Mouse (Mus musculus) spleen, adult 2 months (tissue): ENCODE results near the gene Dpysl5. TPM values are rescaled to one million over a fixed set of nuclear protein-coding genes. Genes with fewer than 3 reads are reported as not detected.

ENCODE experiments used
- DNase-seq, 2 experiments: peaks; one replicate each; pipeline versions ENCODE4 v3.0.0 to v3.0.0-alpha.2; 2012 to 2021; ENCODE audit warnings: low spot score in 2 of 2, low read depth in 1 of 2
- H3K27ac ChIP-seq: fragments of 200-500 bp; 2 replicates; pipeline ENCODE4 v1.5.1; 2012; ENCODE audit warnings: low read length, inconsistent platforms; ENCODE audit not compliant: insufficient read depth
- H3K27me3 ChIP-seq: fragments of 200-500 bp; 2 replicates; pipeline ENCODE4 v1.6.1; 2012; ENCODE audit warnings: mild to moderate bottlenecking, moderate library complexity, low read length, inconsistent platforms; ENCODE audit not compliant: control insufficient read depth, insufficient read depth
- H3K36me3 ChIP-seq: fragments of 200-500 bp; 2 replicates; pipeline ENCODE4 v1.6.1; 2012; ENCODE audit warnings: mild to moderate bottlenecking, low read length, inconsistent platforms; ENCODE audit not compliant: control insufficient read depth, insufficient read depth
- H3K4me1 ChIP-seq: fragments of 200-500 bp; 2 replicates; pipeline ENCODE4 v1.6.1; 2011; ENCODE audit warnings: inconsistent platforms; ENCODE audit not compliant: control insufficient read depth, insufficient read depth, insufficient read length
- H3K4me3 ChIP-seq: fragments of 200-500 bp; 2 replicates; pipeline ENCODE4 v1.5.1; 2011; ENCODE audit warnings: mild to moderate bottlenecking, inconsistent platforms; ENCODE audit not compliant: insufficient read depth, insufficient read length; ENCODE audit errors: extremely low read depth
- CTCF ChIP-seq: fragments of 200-500 bp; IDR thresholded peaks from 2 replicates; pipeline ENCODE4 v1.5.1; 2011; ENCODE audit warnings: mild to moderate bottlenecking, inconsistent platforms; ENCODE audit not compliant: insufficient read depth, insufficient read length, insufficient replicate concordance; ENCODE audit errors: extremely low read depth
- POLR2A ChIP-seq: fragments of 200-500 bp; IDR thresholded peaks from 2 replicates; pipeline ENCODE4 v1.6.1; 2011; ENCODE audit warnings: low read depth, low read length, inconsistent platforms
- WGBS: fragments of 180-500 bp; shearing (Covaris S2); methylation state at CpG from one replicate; pipeline ENCODE4 v1.1.7; 2018; 5-methylcytosine and 5-hydroxymethylcytosine counted together
- polyA plus RNA-seq: library from polyadenylated mRNA; depleted of rRNA; stranded (reverse); fragments of >200 nt; gene quantifications from 2 replicates; pipeline ENCODE4 v1.2.3, GENCODE M21; 2012

The Dpysl5 gene
- polyA plus RNA-seq, 1 experiment, result 0.06 TPM

GRCm38 (mm10) chr5:30762815-30763510 lies 51.6 kb downstream of the Dpysl5 start:
- no peaks in the 10 kb centered on the region for H3K36me3 ChIP-seq
- no peak for DNase-seq
- no peak for TF ChIP-seq POLR2A
- no peak for TF ChIP-seq CTCF
- H3K4me1 ChIP-seq, result no peaks in the 10 kb centered on the region
- H3K4me3 ChIP-seq, result no peak overlapping the region
- H3K27me3 ChIP-seq, result no peaks in the 10 kb centered on the region
- no peak overlapping the region for H3K27ac ChIP-seq
- WGBS, result 92% methylated on average over 14 of the region's 14 CpGs

GRCm38 (mm10) chr5:30763511-30763830 lies 52.1 kb downstream of the Dpysl5 start:
- no peaks in the 10 kb centered on the region for H3K4me1 ChIP-seq
- no peak overlapping the region for H3K4me3 ChIP-seq
- no peaks in the 10 kb centered on the region for H3K27me3 ChIP-seq
- no peaks in the 10 kb centered on the region for H3K36me3 ChIP-seq
- DNase-seq, result no peak
- H3K27ac ChIP-seq, result no peak overlapping the region
- TF ChIP-seq POLR2A, result no peak
- no peak for TF ChIP-seq CTCF
- 92% methylated on average over 5 of the region's 5 CpGs for WGBS

- no peaks in the 10 kb centered on the region for H3K27me3 ChIP-seq
- WGBS, result 90% methylated on average over 12 of the region's 12 CpGs
- DNase-seq, result no peak
- H3K4me3 ChIP-seq, result no peak overlapping the region
- TF ChIP-seq CTCF (no peak), POLR2A (no peak)
- H3K36me3 ChIP-seq, result no peaks in the 10 kb centered on the region
- no peaks in the 10 kb centered on the region for H3K4me1 ChIP-seq
- no peak overlapping the region for H3K27ac ChIP-seq
Observed at GRCm38 (mm10) chr5:30765596-30766370, 54.4 kb downstream of the Dpysl5 start.

- DNase-seq, result no peak
- WGBS, result 94% methylated on average over 4 of the region's 4 CpGs
- H3K4me1 ChIP-seq, result peaks cover 4% of the 10 kb centered on the region; the same call in 1 of the 2 replicates
- H3K4me3 ChIP-seq, result no peak overlapping the region
- H3K27me3 ChIP-seq, result no peaks in the 10 kb centered on the region
- H3K27ac ChIP-seq, result no peak overlapping the region
- TF ChIP-seq CTCF (no peak), POLR2A (no peak)
- H3K36me3 ChIP-seq, result no peaks in the 10 kb centered on the region
Observed at GRCm38 (mm10) chr5:30768082-30768481, 56.7 kb downstream of the Dpysl5 start.

GRCm38 (mm10) chr5:30768598-30768997 lies 57.2 kb downstream of the Dpysl5 start:
- 44% methylated on average over 9 of the region's 9 CpGs for WGBS
- H3K4me3 ChIP-seq, result no peak overlapping the region
- no peaks in the 10 kb centered on the region for H3K36me3 ChIP-seq
- no peak overlapping the region for H3K27ac ChIP-seq
- TF ChIP-seq CTCF (no peak), POLR2A (no peak)
- no peak for DNase-seq
- H3K4me1 ChIP-seq, result peaks cover 4% of the 10 kb centered on the region; the same call in 1 of the 2 replicates
- no peaks in the 10 kb centered on the region for H3K27me3 ChIP-seq

GRCm38 (mm10) chr5:30769075-30769474 lies 57.7 kb downstream of the Dpysl5 start:
- H3K27ac ChIP-seq, result no peak overlapping the region
- H3K4me3 ChIP-seq, result no peak overlapping the region
- H3K36me3 ChIP-seq, result no peaks in the 10 kb centered on the region
- TF ChIP-seq CTCF (no peak), POLR2A (no peak)
- no peaks in the 10 kb centered on the region for H3K27me3 ChIP-seq
- no peak for DNase-seq
- H3K4me1 ChIP-seq, result peaks cover 4% of the 10 kb centered on the region; the same call in 1 of the 2 replicates
- WGBS, result 83% methylated on average over 9 of the region's 9 CpGs

GRCm38 (mm10) chr5:30774601-30775371 lies 63.4 kb downstream of the Dpysl5 start:
- Histone ChIP-seq H3K27me3 (no peaks in the 10 kb centered on the region), H3K36me3 (no peaks in the 10 kb centered on the region), H3K27ac (no peak overlapping the region), H3K4me3 (no peak overlapping the region), H3K4me1 (peaks cover 4% of the 10 kb centered on the region; the same call in 1 of the 2 replicates)
- peak; percentile 21 to 77 for DNase-seq
- 11% methylated on average over 20 of the region's 20 CpGs for WGBS
- peak; percentile 51; the same call in 1 of the 2 replicates for TF ChIP-seq CTCF
- no peak for TF ChIP-seq POLR2A
